Mouse (Mus musculus) lung, adult 2 months (tissue): ENCODE results near the gene Slc36a3. TPM values are rescaled to one million over a fixed set of nuclear protein-coding genes. Genes with fewer than 3 reads are reported as not detected.

Source experiments
- DNase-seq: peaks from one replicate; pipeline ENCODE4 v3.0.0; 2022
- H3K4me1 ChIP-seq: fragments of 200-500 bp; 2 replicates; pipeline ENCODE4 v1.6.1; 2011; ENCODE audit warnings: low read length; ENCODE audit not compliant: control insufficient read depth, insufficient read depth
- H3K4me3 ChIP-seq: fragments of 200-500 bp; replicated peaks from 2 replicates; pipeline ENCODE3; 2011; ENCODE audit warnings: low read depth, mild to moderate bottlenecking, control low read depth, low read length; ENCODE audit errors: extremely low read depth
- CTCF ChIP-seq: fragments of 200-500 bp; IDR thresholded peaks from 2 replicates; pipeline ENCODE4 v1.5.1; 2011; ENCODE audit warnings: mild to moderate bottlenecking, low read length, control low read depth; ENCODE audit not compliant: insufficient read depth
- POLR2A ChIP-seq: fragments of 200-500 bp; IDR thresholded peaks from 2 replicates; pipeline ENCODE4 v1.6.1; 2011; ENCODE audit warnings: low read depth, mild to moderate bottlenecking, control low read depth, low read length, borderline replicate concordance; ENCODE audit errors: extremely low read depth
- WGBS: fragments of 180-500 bp; shearing (Covaris S2); methylation state at CpG from one replicate; pipeline ENCODE4 v1.1.7; 2018; 5-methylcytosine and 5-hydroxymethylcytosine counted together
- polyA plus RNA-seq: library from polyadenylated mRNA; depleted of rRNA; stranded (reverse); fragments of >200 nt; gene quantifications from 2 replicates; pipeline ENCODE4 v1.2.3, GENCODE M21; 2012; rRNA removed

Gene Slc36a3
- polyA plus RNA-seq, result 0.18 and 0.22 TPM in 2 replicates

DNA sequence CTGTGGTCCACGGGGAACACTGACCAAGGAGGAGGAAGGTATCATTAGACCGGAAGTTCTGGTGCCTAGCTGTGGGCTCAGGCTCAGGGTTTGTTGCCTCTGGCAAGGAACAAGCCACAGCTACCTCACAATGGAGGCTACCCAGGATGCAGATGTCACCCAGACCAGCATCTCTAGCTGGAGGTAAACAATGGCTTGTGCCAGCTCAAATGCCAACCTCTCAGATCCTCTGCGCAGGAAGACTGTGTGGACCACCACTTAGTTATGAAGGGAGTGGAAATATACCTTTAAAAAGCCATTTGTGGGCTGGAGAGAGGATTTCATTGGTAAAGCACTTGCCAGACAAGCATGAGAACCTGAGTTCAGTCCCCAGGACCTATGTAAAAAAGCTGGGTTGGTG, at the start of gene Slc36a3:
TSS of gene Slc36a3 (minus strand) at position 101 of the 400 bp plus-strand sequence.
- DNase-seq, result no peak
- TF ChIP-seq POLR2A, result no peak
- no peak for TF ChIP-seq CTCF
- Histone ChIP-seq H3K4me3 (no peak within 1 kb of the TSS), H3K4me1 (no peaks in the 10 kb centered on the region)
- 74% methylated on average over 3 of the region's 3 CpGs for WGBS

DNA sequence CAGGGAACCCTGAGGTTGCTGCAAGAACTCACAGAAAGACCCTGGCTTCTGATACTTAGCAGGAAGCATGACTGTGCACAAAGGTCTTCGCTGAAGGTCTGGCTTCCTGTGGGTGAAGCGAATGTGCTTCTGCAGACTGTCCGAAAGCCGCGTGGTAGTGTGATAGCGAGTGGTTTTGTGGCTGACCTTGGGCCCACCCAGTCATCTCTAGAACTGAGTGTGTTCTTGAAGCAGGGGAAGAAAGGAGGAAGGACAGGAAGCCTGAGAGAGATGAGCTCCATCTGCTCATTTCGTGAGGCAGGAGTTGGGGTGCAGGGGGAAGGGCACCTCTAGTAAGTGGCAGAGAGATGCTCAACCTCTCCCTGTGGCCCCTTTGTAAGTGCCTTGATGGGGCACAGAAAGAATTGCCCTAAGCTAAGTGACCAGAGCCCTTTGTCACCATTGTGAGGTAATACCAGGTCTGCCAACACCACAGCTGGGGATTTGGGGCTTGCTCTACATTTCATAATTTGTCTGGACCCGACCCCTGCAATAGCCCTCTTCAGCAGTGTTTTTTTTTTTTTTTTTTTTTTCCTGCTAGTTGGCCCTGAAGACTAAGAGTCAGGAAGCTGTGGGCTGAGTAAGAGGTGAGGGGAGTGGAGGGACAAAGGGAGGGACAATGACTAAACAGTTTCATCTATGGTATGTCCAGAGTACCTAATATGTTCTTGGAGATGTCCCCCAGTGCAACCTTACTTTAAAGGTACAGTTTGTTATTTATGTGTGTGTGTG, 46.4 kb upstream of the Slc36a3 start:
- no peak for DNase-seq
- 42% methylated on average over 8 of the region's 8 CpGs for WGBS
- Histone ChIP-seq H3K4me3 (no peak overlapping the region), H3K4me1 (no peaks in the 10 kb centered on the region; the same call in none of the 2 replicates)
- TF ChIP-seq CTCF (no peak), POLR2A (no peak)

DNA sequence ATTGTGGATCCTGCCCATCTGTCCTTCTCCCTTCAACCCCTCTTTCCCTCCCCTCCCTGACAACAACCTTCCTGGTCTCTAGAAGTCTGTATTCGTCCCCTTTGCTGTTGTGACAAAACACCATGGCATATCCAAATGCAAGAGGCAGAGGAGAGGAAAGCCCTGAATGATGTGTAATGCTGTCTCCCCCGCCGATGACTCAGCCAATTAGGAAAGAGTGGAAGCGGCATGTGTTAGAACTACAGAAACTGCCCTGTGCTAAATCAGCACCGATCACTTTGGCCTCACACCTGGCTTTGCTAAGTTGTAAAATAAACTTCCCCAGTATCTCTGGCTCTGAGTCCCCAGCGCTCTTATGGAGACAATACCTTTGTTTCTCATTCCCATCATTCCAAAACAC, 45.6 kb upstream of the Slc36a3 start:
- Histone ChIP-seq H3K4me3 (no peak overlapping the region), H3K4me1 (no peaks in the 10 kb centered on the region; the same call in none of the 2 replicates)
- DNase-seq, result no peak
- 50% methylated on average over 6 of the region's 6 CpGs for WGBS
- TF ChIP-seq CTCF, result no peak
- no peak for TF ChIP-seq POLR2A

DNA sequence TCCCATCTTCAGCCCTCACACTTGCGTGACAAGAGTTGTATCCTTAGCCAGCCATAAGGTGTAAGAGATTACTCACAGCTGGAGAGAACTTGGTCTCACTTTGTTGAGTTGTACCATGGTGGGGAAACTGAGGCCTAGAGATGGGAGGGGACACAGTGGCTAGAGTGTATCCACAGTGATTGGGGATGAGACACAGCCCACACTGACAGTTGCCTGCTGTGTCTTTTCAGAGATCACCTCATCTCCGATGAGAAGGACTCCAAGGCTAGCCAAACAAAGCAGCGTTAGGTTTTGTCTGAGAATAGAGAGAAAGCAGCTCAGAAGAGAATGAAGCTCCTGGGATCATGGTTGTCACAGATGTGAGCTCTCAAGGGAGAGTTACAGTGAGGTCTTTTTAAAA, 38.7 kb upstream of the Slc36a3 start:
- H3K4me1 ChIP-seq, result no peaks in the 10 kb centered on the region; the same call in 1 of the 2 replicates
- TF ChIP-seq CTCF (no peak), POLR2A (no peak)
- no peak for DNase-seq
- no peak overlapping the region for H3K4me3 ChIP-seq
- 57% methylated on average over 3 of the region's 3 CpGs for WGBS

DNA sequence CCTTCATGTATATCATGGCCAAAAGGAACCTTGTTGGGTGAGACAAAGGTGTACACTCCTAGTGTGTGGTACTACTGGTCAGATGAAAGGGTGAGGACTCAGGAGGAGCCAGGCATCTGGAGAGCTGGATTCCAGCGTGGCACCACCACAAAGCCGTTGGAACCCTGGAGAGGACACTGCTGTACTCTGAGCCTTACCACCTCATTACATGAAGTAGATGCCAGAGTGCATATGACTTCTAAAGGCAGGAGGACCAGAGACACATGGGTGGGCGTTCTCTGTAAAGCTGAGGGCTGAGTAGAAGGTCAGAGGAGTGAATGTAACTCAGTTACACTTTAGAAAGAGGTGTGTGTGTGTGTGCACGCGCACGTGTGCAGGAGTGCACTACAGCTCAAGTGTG, 36.3 kb upstream of the Slc36a3 start:
- no peaks in the 10 kb centered on the region for H3K4me1 ChIP-seq
- WGBS, result 74% methylated on average over 6 of the region's 6 CpGs
- no peak overlapping the region for H3K4me3 ChIP-seq
- DNase-seq, result no peak
- TF ChIP-seq CTCF, result no peak
- no peak for TF ChIP-seq POLR2A

DNA sequence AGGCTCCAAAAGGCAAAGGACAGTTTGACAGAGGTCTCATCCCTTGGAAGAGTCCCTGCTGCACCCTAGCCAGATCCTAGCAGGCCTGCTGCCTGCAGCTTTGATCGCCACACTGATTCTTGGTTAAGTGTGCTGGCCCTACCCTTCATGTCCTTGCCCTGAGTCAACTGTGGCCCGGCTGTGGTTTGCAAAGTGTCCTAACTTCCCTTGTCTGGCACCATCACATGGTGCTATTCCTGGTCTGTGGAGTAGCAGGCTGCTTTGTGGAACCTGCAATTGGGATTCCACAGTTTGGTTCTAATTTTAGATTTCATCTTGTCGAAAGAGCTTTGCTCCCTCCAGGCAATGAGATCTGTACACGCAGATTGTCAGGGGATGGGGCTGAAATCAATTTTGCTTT, 35.8 kb upstream of the Slc36a3 start:
- DNase-seq, result no peak
- Histone ChIP-seq H3K4me1 (no peaks in the 10 kb centered on the region), H3K4me3 (no peak overlapping the region)
- 65% methylated on average over 4 of the region's 4 CpGs for WGBS
- TF ChIP-seq CTCF (no peak), POLR2A (no peak)

DNA sequence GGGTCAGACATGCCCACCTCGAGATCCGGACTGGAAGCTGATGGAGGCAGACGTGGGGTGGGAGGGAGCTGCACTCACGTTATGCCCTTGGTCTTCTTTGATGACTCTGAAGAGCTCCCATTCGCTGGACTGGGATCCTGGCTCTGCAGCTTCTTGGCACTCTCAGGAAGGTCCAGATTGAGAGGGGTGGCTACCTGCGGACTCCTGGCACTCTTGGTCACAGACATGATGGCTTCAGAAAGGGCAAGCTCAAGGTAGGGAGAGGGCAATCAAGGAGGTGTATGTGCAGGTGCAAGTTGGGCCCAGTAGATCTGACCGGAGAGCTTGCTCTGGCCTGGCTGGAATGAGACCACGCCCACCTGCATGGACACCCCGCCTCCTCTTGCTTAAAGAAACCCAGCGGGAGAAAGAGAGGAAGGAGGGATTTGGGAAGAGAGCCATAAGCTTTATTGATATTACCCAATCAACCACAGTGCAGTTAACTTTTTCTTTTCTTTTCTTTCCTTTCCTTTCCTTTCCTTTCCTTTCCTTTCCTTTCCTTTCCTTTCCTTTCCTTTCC, 33.3 kb upstream of the Slc36a3 start, which contains the start of gene Slc36a2:
TSS of gene Slc36a2 (minus strand) at position 345 of the 559 bp plus-strand sequence.
- peak; percentile 44 for DNase-seq
- Histone ChIP-seq H3K4me3 (peak within 1 kb of the TSS; percentile 75), H3K4me1 (no peaks in the 10 kb centered on the region)
- peak; percentile 18; the same call in 1 of the 2 replicates for TF ChIP-seq POLR2A
- no peak for TF ChIP-seq CTCF
- 31% methylated on average over 10 of the region's 10 CpGs for WGBS

DNA sequence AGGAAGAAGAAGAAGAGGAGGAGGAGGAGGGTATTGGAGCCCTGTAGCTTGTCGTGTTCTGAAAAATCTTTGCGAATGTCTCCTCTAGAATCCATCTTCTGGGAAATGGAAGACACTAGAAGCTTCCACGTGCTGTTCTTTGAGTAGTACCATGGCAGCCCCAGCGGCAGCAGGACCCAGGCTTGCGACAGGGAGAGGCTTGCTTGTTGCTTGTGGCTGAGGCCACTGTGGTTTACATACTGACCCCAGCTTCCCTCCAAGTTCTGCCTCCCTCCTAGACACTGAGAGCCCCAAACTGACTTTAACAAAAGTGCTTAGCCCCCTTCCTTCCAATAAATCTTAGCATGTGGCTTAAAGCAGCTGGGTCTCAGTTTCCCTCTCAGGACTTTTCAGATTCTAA, 32.7 kb upstream of the Slc36a3 start:
- TF ChIP-seq POLR2A, result no peak
- TF ChIP-seq CTCF, result no peak
- Histone ChIP-seq H3K4me3 (peak overlapping the region; percentile 75), H3K4me1 (no peaks in the 10 kb centered on the region)
- no peak for DNase-seq
- 67% methylated on average over 5 of the region's 5 CpGs for WGBS

DNA sequence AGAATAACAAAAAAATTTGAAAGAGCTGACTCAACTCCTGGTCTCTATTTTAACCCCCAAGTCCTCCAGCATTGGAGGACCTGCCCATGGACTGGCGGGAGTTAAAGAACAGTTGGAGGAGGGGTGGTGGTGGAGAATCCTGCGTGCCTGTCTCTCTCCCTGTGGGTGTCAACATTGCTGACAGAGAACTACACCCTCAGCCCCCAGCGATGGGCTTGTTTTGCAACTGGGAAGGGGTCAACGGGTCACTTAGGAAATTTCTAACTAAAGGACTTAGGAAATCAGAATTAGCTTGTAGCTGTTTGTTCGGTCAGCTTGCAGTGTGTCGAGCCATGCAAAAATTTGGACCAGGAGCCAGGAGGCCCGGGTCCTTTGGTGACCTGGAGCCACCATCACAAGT, 31.6 kb upstream of the Slc36a3 start:
- Histone ChIP-seq H3K4me3 (no peak overlapping the region), H3K4me1 (no peaks in the 10 kb centered on the region)
- no peak for DNase-seq
- 39% methylated on average over 7 of the region's 7 CpGs for WGBS
- TF ChIP-seq CTCF (no peak), POLR2A (no peak)

DNA sequence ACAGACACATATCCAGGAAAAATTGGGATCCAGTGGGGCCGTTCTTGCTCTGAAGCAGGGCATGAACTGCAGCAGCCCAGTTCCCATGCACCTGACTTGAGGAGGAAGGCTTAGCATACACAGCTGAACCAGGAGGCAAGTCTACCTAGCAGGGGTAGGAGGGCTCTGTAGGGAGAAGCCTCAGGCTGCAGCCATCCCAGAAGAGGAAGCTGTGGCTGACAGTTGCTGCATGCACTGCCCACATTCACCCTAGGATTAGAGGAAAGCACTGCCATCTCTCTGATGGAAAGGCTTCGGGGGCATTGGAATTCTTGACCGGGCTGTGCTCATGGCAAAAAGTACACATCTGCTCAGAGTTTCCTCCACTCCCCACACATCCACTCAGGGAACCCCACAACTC, 28.3 kb upstream of the Slc36a3 start:
- 79% methylated on average over 3 of the region's 3 CpGs for WGBS
- no peak overlapping the region for H3K4me3 ChIP-seq
- no peaks in the 10 kb centered on the region for H3K4me1 ChIP-seq
- no peak for DNase-seq
- TF ChIP-seq CTCF (no peak), POLR2A (no peak)
